Mouse (Mus musculus): ENCODE data around the gene Ralb.

Ralb gene

GRCm38 (mm10) chr1:119492097-119492496, 12.5 kb downstream of the Ralb start:
- peak; percentile 91 for DNase-seq

- no peak for DNase-seq
Observed at GRCm38 (mm10) chr1:119490765-119491164, 13.8 kb downstream of the Ralb start.

- DNase-seq: no peak
Observed at GRCm38 (mm10) chr1:119487917-119488590, 16.5 kb downstream of the Ralb start.

GRCm38 (mm10) chr1:119485825-119486224, 18.8 kb downstream of the Ralb start:
- no peak for DNase-seq

GRCm38 (mm10) chr1:119484457-119484856, 20.1 kb downstream of the Ralb start:
- no peak for DNase-seq

- no peak for DNase-seq
Observed at GRCm38 (mm10) chr1:119482891-119483290, 21.7 kb downstream of the Ralb start.

GRCm38 (mm10) chr1:119481205-119481932, 23.2 kb downstream of the Ralb start:
- DNase-seq: no peak

GRCm38 (mm10) chr1:119480678-119481077, 23.9 kb downstream of the Ralb start:
- no peak for DNase-seq

- DNase-seq: no peak
Observed at GRCm38 (mm10) chr1:119479641-119480040, 25.0 kb downstream of the Ralb start.

- no peak for DNase-seq
Observed at GRCm38 (mm10) chr1:119476905-119477353, 27.7 kb downstream of the Ralb start.

- DNase-seq: no peak
Observed at GRCm38 (mm10) chr1:119474671-119475070, 29.9 kb downstream of the Ralb start.

GRCm38 (mm10) chr1:119472648-119473047, 31.9 kb downstream of the Ralb start:
- DNase-seq: no peak

GRCm38 (mm10) chr1:119471793-119472396, 32.7 kb downstream of the Ralb start:
- DNase-seq: no peak

- DNase-seq: peak; percentile 18
Observed at GRCm38 (mm10) chr1:119463386-119463785, 41.2 kb downstream of the Ralb start.

GRCm38 (mm10) chr1:119460062-119460461, 44.5 kb downstream of the Ralb start:
- DNase-seq: no peak

- DNase-seq: peak; percentile 53
Observed at GRCm38 (mm10) chr1:119457993-119458605, 46.5 kb downstream of the Ralb start.

GRCm38 (mm10) chr1:119457528-119457855, 47.1 kb downstream of the Ralb start:
- DNase-seq: no peak

GRCm38 (mm10) chr1:119456671-119457527, 47.7 kb downstream of the Ralb start:
- peak; percentile 17 for DNase-seq

- no peak for DNase-seq
Observed at GRCm38 (mm10) chr1:119453731-119454130, 50.9 kb downstream of the Ralb start.

- no peak for DNase-seq
Observed at GRCm38 (mm10) chr1:119451417-119451816, 53.2 kb downstream of the Ralb start.

- no peak for DNase-seq
Observed at GRCm38 (mm10) chr1:119450651-119451345, 53.8 kb downstream of the Ralb start.

GRCm38 (mm10) chr1:119446753-119447283, 57.8 kb downstream of the Ralb start:
- no peak for DNase-seq

All from kidney, adult 11 months (tissue).